Mouse (Mus musculus): ENCODE results near the gene Mtus2. TPM values are rescaled to one million over a fixed set of nuclear protein-coding genes. Genes with fewer than 3 reads are reported as not detected.

Gene Mtus2
- total RNA-seq (2012; rRNA removed) (0.13 TPM in 2 replicates), total RNA-seq (2014; rRNA removed) (0.03 TPM in 1 of 2 replicates, not detected in the other), polyA plus RNA-seq (2012; ENCODE audit: insufficient read length, low read depth) (0.29 TPM in 1 of 2 replicates, not detected in the other)

DNA sequence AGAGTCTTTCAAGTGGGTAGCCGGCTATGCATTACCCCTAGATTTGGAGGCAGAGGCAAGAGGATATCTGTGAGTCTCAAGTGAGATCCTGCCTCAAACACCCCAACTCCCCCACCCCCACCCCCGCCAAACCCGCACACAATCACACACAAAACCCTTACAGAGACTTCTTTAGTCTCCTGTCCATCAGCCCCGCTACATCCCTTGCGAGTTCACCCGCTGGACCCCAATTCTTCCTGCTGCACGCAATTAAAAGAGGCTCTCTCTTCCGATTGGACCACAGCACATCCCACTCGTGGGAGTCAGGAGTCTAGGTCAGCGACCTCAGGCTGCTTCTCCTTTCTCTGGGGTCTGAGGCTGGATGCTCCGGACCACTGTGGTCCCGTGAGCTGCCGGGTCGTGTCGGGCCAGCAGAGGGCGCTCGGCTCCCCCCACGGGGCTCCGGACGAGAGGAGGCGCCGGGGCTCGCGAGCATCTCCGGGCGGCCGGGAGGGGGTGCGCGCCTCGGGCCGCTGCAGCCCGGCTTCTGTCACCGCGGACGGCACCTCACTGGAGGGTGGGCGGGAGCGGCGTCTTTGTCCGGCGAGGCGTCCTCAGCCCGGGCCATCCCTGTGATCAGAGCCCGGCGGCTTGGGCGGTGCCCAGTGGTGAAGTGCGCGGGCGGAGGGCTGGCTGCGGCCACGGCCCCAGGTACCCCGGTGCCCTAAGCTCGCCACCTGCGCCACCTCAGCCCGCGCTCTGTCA lies at the start of gene Mtus2:
Mtus2 (plus strand) TSS at position 500 of the 744 bp plus-strand sequence.
- dilution Hi-C loops (cut with MboI; ENCODE audit: extremely low pct_ligation_motif_present, extremely low pct_unique_long_range_greater_than_20kb, low sequenced_read_pairs), result no loop called here
- no peaks in the 10 kb centered on the region for H3K79me2 ChIP-seq (replicated peaks; ENCODE audit: control insufficient read depth, extremely low read depth, insufficient read depth, poor library complexity, severe bottlenecking)
- H3K4me3 ChIP-seq (replicated peaks in 1 of 3; ENCODE audit: low read depth in 2 of 3, low read length in 2 of 3, poor library complexity in 1 of 3), result no peak within 1 kb of the TSS
- in situ Hi-C loops (cut with MboI; ENCODE audit: low pct_ligation_motif_present, low pct_unique_long_range_greater_than_20kb, low sequenced_read_pairs), result no loop called here
- no peak within 1 kb of the TSS for H3K27ac ChIP-seq (ENCODE audit: insufficient read depth, low read depth)
- no peak within 1 kb of the TSS for H3K4me2 ChIP-seq (ENCODE audit: insufficient read depth, low read depth, poor library complexity, severe bottlenecking)
- no peak for TF ChIP-seq NELFE (IDR thresholded peaks at IDR 0.05; ENCODE audit: low read depth, low read length)
- TF ChIP-seq TCF12 (IDR thresholded peaks at IDR 0.05; ENCODE audit: low read depth, low read length), result no peak
- no peak for TF ChIP-seq ETS1 (conservative IDR thresholded peaks at IDR 0.05; ENCODE audit: low read depth, low read length)
- no peak for TF ChIP-seq MAFK (IDR thresholded peaks at IDR 0.05; ENCODE audit: insufficient replicate concordance, low read length)
- TF ChIP-seq KAT2A (IDR thresholded peaks at IDR 0.05; ENCODE audit: insufficient replicate concordance, low read length), result no peak
- H3K9ac ChIP-seq (ENCODE audit: insufficient read depth, low read depth), result no peak within 1 kb of the TSS
- H3K36me3 ChIP-seq (replicated peaks in 1 of 2; ENCODE audit: control insufficient read depth in 1 of 2, insufficient read depth in 1 of 2, low read length in 1 of 2), result no peaks in the 10 kb centered on the region
- H3K27me3 ChIP-seq (replicated peaks), result no peaks in the 10 kb centered on the region
- H3K4me1 ChIP-seq (ENCODE audit: control insufficient read depth in 1 of 2, insufficient read depth in 2 of 2), result no peaks in the 10 kb centered on the region
- H3K9me3 ChIP-seq (replicated peaks; ENCODE audit: low read length), result peaks cover 36% of the 10 kb centered on the region
- no peak for DNase-seq (ENCODE audit: extremely low read depth)

DNA sequence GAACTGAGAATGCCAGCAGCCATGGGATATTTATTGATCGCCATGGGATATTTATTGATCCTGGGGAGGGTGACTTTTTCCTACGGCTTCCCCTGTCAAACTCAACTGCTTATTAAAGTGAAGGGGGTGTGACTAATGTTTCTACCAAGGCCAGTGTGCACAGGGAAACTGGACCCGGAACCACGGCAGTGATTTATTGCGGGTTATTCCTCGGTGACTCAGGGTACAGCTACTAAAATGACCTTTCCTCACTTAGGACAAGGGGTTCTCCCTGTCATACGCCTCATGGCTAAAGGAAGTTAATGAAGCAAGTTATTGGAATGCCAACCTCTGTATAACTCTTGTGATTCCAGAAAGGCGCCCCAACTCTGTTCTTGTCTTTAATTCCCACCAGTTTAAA lies 49.3 kb upstream of the Mtus2 start:
- no peaks in the 10 kb centered on the region for H3K27me3 ChIP-seq (replicated peaks)
- no peak overlapping the region for H3K27ac ChIP-seq (ENCODE audit: insufficient read depth, low read depth)
- no peak overlapping the region for H3K4me2 ChIP-seq (ENCODE audit: insufficient read depth, low read depth, poor library complexity, severe bottlenecking)
- no peaks in the 10 kb centered on the region for H3K79me2 ChIP-seq (replicated peaks; ENCODE audit: control insufficient read depth, extremely low read depth, insufficient read depth, poor library complexity, severe bottlenecking)
- no peak for DNase-seq (ENCODE audit: extremely low read depth)
- dilution Hi-C loops (cut with MboI; ENCODE audit: extremely low pct_ligation_motif_present, extremely low pct_unique_long_range_greater_than_20kb, low sequenced_read_pairs), result no loop called here
- H3K9me3 ChIP-seq (replicated peaks; ENCODE audit: low read length), result peaks cover 3% of the 10 kb centered on the region
- TF ChIP-seq NELFE (IDR thresholded peaks at IDR 0.05; ENCODE audit: low read depth, low read length) (no peak), KAT2A (IDR thresholded peaks at IDR 0.05; ENCODE audit: insufficient replicate concordance, low read length) (no peak), ETS1 (conservative IDR thresholded peaks at IDR 0.05; ENCODE audit: low read depth, low read length) (no peak), USF1 (IDR thresholded peaks at IDR 0.05; ENCODE audit: low read depth, low read length) (no peak), JUND (conservative IDR thresholded peaks at IDR 0.05; ENCODE audit: low read depth, low read length) (no peak), ZKSCAN1 (IDR thresholded peaks at IDR 0.05; ENCODE audit: borderline replicate concordance, low read depth, low read length) (no peak), MEF2A (IDR thresholded peaks at IDR 0.05; ENCODE audit: borderline replicate concordance, low read depth, low read length) (no peak), RCOR1 (conservative IDR thresholded peaks at IDR 0.05; ENCODE audit: low read depth, low read length) (no peak), POLR2A (IDR thresholded peaks at IDR 0.05; ENCODE audit: low read depth, low read length) (no peak), ELF1 (IDR thresholded peaks at IDR 0.05; ENCODE audit: low read depth, low read length) (no peak), E2F4 (IDR thresholded peaks at IDR 0.05; ENCODE audit: insufficient replicate concordance, low read depth, low read length) (no peak), CHD1 (IDR thresholded peaks at IDR 0.05; ENCODE audit: low read depth, low read length) (no peak), ZC3H11A (IDR thresholded peaks at IDR 0.05; ENCODE audit: low read depth, low read length) (no peak), GABPA (IDR thresholded peaks at IDR 0.05; ENCODE audit: insufficient replicate concordance, low read depth, low read length) (no peak), PAX5 (IDR thresholded peaks at IDR 0.05; ENCODE audit: low read length) (no peak), MXI1 (IDR thresholded peaks at IDR 0.05; ENCODE audit: low read depth, low read length) (no peak), BHLHE40 (IDR thresholded peaks at IDR 0.05; ENCODE audit: low read depth, low read length) (no peak), EP300 (IDR thresholded peaks at IDR 0.05; ENCODE audit: low read length) (no peak), HCFC1 (IDR thresholded peaks at IDR 0.05; ENCODE audit: low read depth, low read length) (no peak)
- no peak overlapping the region for H3K9ac ChIP-seq (ENCODE audit: insufficient read depth, low read depth)
- H3K36me3 ChIP-seq (replicated peaks in 1 of 2; ENCODE audit: control insufficient read depth in 1 of 2, insufficient read depth in 1 of 2, low read length in 1 of 2), result no peaks in the 10 kb centered on the region
- no peak overlapping the region for H3K4me3 ChIP-seq (replicated peaks in 1 of 3; ENCODE audit: low read depth in 2 of 3, low read length in 2 of 3, poor library complexity in 1 of 3)
- H3K4me1 ChIP-seq (ENCODE audit: control insufficient read depth in 1 of 2, insufficient read depth in 2 of 2), result no peaks in the 10 kb centered on the region
- in situ Hi-C loops (cut with MboI; ENCODE audit: low pct_ligation_motif_present, low pct_unique_long_range_greater_than_20kb, low sequenced_read_pairs), result no loop called here

Measured in CH12.LX (cell line).